Comparison of ENCODE assay signal across 8 mouse cellular contexts in the genomic region with DNA sequence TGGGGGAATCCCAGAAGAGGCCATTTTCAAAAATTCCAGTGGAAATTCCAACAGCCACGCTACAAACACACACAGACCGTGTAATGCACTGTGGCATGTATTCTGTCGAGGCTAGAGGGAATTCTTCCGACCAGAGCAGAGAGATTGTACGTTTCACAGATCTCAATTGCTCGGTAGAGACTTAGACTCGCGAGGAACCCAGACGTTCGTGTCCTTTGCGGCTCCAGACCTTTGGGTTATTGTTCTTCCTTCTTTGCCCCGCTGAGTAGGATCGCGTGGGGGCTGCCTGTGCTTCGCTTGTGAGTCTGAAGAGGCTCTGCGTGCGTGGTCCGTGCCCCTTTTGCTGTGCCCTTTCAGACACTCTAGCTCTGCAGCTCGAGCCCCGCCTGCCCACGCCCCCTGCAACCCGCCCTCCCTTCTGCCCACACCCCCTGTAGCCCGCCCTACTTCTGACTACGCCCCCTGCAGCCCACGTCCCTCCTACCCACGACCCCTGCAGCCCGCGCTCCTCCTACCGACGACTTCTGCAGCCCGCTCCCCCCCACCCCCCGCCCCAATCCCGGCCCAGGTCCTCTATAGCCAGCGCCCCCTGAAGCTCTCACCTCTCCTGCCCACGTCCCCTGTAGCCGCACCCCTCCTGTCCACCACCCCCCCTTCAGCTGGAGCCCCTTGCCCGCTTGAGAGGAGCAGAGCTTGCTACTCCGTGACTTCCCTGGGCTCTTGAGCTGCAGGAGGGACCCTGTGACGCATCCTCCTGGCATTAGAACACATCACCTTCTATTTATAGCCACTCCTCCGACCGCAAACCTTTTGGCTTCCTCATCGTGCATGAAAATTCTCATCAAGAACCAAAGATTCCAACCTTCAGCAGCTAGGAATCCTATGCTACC. TPM values are rescaled to one million over a fixed set of nuclear protein-coding genes. Genes with fewer than 3 reads are reported as not detected.
DNase-seq lines count a peak whose midpoint lies in the region; ATAC-seq and TF ChIP-seq lines count a peak whose summit lies in the region.

No protein-coding gene starts in this region.

- no peaks in the 10 kb centered on the region for H3K9me3 ChIP-seq in intestine, postnatal 0 days (ENCODE audit: control insufficient read depth)
- no peaks in the 10 kb centered on the region for H3K9me3 ChIP-seq in limb, embryonic 15.5 days
- H3K9me3 ChIP-seq in midbrain, embryonic 15.5 days = no peaks in the 10 kb centered on the region
- H3K9me3 ChIP-seq in stomach, embryonic 14.5 days (ENCODE audit: control insufficient read depth, low read depth, low read length) = no peaks in the 10 kb centered on the region

- H3K36me3 ChIP-seq in intestine, postnatal 0 days (ENCODE audit: control insufficient read depth, insufficient read depth) = no peaks in the 10 kb centered on the region
- H3K36me3 ChIP-seq in limb, embryonic 15.5 days = no peaks in the 10 kb centered on the region
- no peaks in the 10 kb centered on the region for H3K36me3 ChIP-seq in midbrain, embryonic 15.5 days (replicated peaks)
- H3K36me3 ChIP-seq in stomach, embryonic 14.5 days (ENCODE audit: control insufficient read depth, insufficient read depth, low read length) = no peaks in the 10 kb centered on the region

- DNase-seq in urinary bladder, adult 18-20 months (ENCODE audit: low spot score in 2 of 2) = peak; percentile 28 to 50
- DNase-seq in urinary bladder, postnatal 10 days (ENCODE audit: low spot score) = no peak
- DNase-seq in embryo, embryonic 10.5 days (ENCODE audit: low spot score) = peak; percentile 67
- peak; percentile 98 for DNase-seq in heart, adult 11 months

- ATAC-seq in intestine, postnatal 0 days = peak; percentile 71; the same call in 1 of the 2 replicates
- ATAC-seq in limb, embryonic 15.5 days (ENCODE audit: insufficient number of reproducible peaks, low FRiP score, low TSS enrichment, low read depth) = peak; percentile 95
- ATAC-seq in midbrain, embryonic 15.5 days (replicated peaks) = peak; percentile 88
- ATAC-seq in stomach, embryonic 14.5 days (ENCODE audit: insufficient number of reproducible peaks, insufficient read depth, low FRiP score, low read depth) = peak; percentile 88

- H3K4me3 ChIP-seq in intestine, postnatal 0 days (ENCODE audit: low read depth, low read length) = peak overlapping the region; percentile 52
- peak overlapping the region; percentile 51 for H3K4me3 ChIP-seq in limb, embryonic 15.5 days
- peak overlapping the region; percentile 46 for H3K4me3 ChIP-seq in midbrain, embryonic 15.5 days
- peak overlapping the region; percentile 47 for H3K4me3 ChIP-seq in stomach, embryonic 14.5 days (ENCODE audit: low read depth, low read length)

- peak overlapping the region; percentile 73 for H3K27ac ChIP-seq in intestine, postnatal 0 days (ENCODE audit: low read depth, low read length)
- H3K27ac ChIP-seq in limb, embryonic 15.5 days = peak overlapping the region; percentile 95
- H3K27ac ChIP-seq in midbrain, embryonic 15.5 days = peak overlapping the region; percentile 32
- peak overlapping the region; percentile 84 for H3K27ac ChIP-seq in stomach, embryonic 14.5 days (ENCODE audit: low read length)

- peak; percentile 29 for TF ChIP-seq CTCF in intestine, postnatal 0 days (IDR thresholded peaks at IDR 0.05; ENCODE audit: low read depth)

- peak overlapping the region; percentile 91 for H3K4me2 ChIP-seq in intestine, postnatal 0 days (replicated peaks; ENCODE audit: low read depth)
- peak overlapping the region; percentile 71 for H3K4me2 ChIP-seq in limb, embryonic 15.5 days
- H3K4me2 ChIP-seq in midbrain, embryonic 15.5 days = peak overlapping the region; percentile 71
- peak overlapping the region; percentile 84 for H3K4me2 ChIP-seq in stomach, embryonic 14.5 days (replicated peaks; ENCODE audit: low read depth, low read length)

- H3K4me1 ChIP-seq in intestine, postnatal 0 days (replicated peaks; ENCODE audit: control insufficient read depth, insufficient read depth, low read length) = peaks cover 7% of the 10 kb centered on the region; the same call in 1 of the 2 replicates
- peaks cover 15% of the 10 kb centered on the region for H3K4me1 ChIP-seq in limb, embryonic 15.5 days
- peaks cover 8% of the 10 kb centered on the region for H3K4me1 ChIP-seq in midbrain, embryonic 15.5 days
- peaks cover 5% of the 10 kb centered on the region; the same call in 1 of the 2 replicates for H3K4me1 ChIP-seq in stomach, embryonic 14.5 days (ENCODE audit: control insufficient read depth, insufficient read depth, low read length)

- WGBS in intestine, postnatal 0 days = under 1% methylated on average over 41 of the region's 42 CpGs
- under 1% methylated on average over 41 of the region's 42 CpGs for whole genome bisulfite sequencing in limb, embryonic 15.5 days
- 1% methylated on average over 41 of the region's 42 CpGs for WGBS in midbrain, embryonic 15.5 days
- under 1% methylated on average over 40 of the region's 42 CpGs for WGBS in stomach, embryonic 14.5 days

- H3K9ac ChIP-seq in intestine, postnatal 0 days (ENCODE audit: low read depth, low read length) = peak overlapping the region; percentile 66
- peak overlapping the region; percentile 50 for H3K9ac ChIP-seq in limb, embryonic 15.5 days
- H3K9ac ChIP-seq in midbrain, embryonic 15.5 days = peak overlapping the region; percentile 58
- peak overlapping the region; percentile 58 for H3K9ac ChIP-seq in stomach, embryonic 14.5 days (replicated peaks; ENCODE audit: low read depth, low read length)

- H3K27me3 ChIP-seq in intestine, postnatal 0 days (replicated peaks; ENCODE audit: control insufficient read depth, insufficient read depth, low read length) = no peaks in the 10 kb centered on the region
- H3K27me3 ChIP-seq in limb, embryonic 15.5 days = no peaks in the 10 kb centered on the region
- no peaks in the 10 kb centered on the region for H3K27me3 ChIP-seq in midbrain, embryonic 15.5 days (replicated peaks)
- H3K27me3 ChIP-seq in stomach, embryonic 14.5 days (ENCODE audit: control insufficient read depth, insufficient read depth, low read length) = no peaks in the 10 kb centered on the region

RNA-seq across cellular contexts. Expression of gene Sertad2, which starts 10.8 kb away (rescaled TPM):
- 38.2 and 40.3 TPM in 2 replicates for polyA plus RNA-seq in intestine, postnatal 0 days (2015; fragmentation: Nextera tagmentation; extraction: Ambion mirVana)
- polyA plus RNA-seq in limb, embryonic 15.5 days (2015; fragmentation: Nextera tagmentation; extraction: Ambion mirVana) = 46.5 and 54.3 TPM in 2 replicates
- 27.7 and 32.3 TPM in 2 replicates for polyA plus RNA-seq in midbrain, embryonic 15.5 days (2015; fragmentation: Nextera tagmentation; extraction: Ambion mirVana)
- polyA plus RNA-seq in stomach, embryonic 14.5 days (2014; fragmentation: Nextera tagmentation; extraction: Ambion mirVana) = 32.6 and 36.0 TPM in 2 replicates

Comparison
In these comparisons a context has a peak if more than half of its experiments do, and no peak if none do; other contexts are left out.
1. H3K27ac ChIP-seq: peak in every context shown above with its lines; median percentile 95 in limb, embryonic 15.5 days; 84 in stomach, embryonic 14.5 days; 73 in intestine, postnatal 0 days; 32 in midbrain, embryonic 15.5 days.